Mouse (Mus musculus) midbrain, embryonic 16.5 days (tissue): ENCODE results near the gene Tnfrsf22. TPM values are rescaled to one million over a fixed set of nuclear protein-coding genes. Genes with fewer than 3 reads are reported as not detected.

Source experiments
- ATAC-seq: fragments of 200-750 bp; cut with Nextera tagmentation; 2 replicates; pipeline ENCODE4 v1.8.0; 2017; ENCODE audit warnings: moderate TSS enrichment
- H3K27ac ChIP-seq: fragments of 300-500 bp; sonication (generic); 2 replicates; pipeline ENCODE4 v1.5.1; 2014; ENCODE audit warnings: mild to moderate bottlenecking, low read length, mixed read lengths
- H3K27me3 ChIP-seq: fragments of 300-500 bp; sonication (generic); 2 replicates; pipeline ENCODE4 v1.6.1; 2014; ENCODE audit warnings: low read depth, low read length, mixed read lengths; ENCODE audit not compliant: control insufficient read depth, insufficient read depth
- H3K36me3 ChIP-seq: fragments of 300-500 bp; sonication (generic); 2 replicates; pipeline ENCODE4 v1.6.1; 2014; ENCODE audit warnings: mild to moderate bottlenecking, low read length, moderate library complexity, mixed read lengths; ENCODE audit not compliant: control insufficient read depth, insufficient read depth
- H3K4me1 ChIP-seq: fragments of 300-500 bp; sonication (generic); 2 replicates; pipeline ENCODE4 v1.6.1; 2014; ENCODE audit warnings: mild to moderate bottlenecking, low read length, mixed read lengths; ENCODE audit not compliant: control insufficient read depth, insufficient read depth
- H3K4me2 ChIP-seq: fragments of 300-500 bp; sonication (generic); 2 replicates; pipeline ENCODE4 v1.6.1; 2014; ENCODE audit warnings: mild to moderate bottlenecking, low read length, mixed read lengths
- H3K4me3 ChIP-seq: fragments of 300-500 bp; sonication (generic); 2 replicates; pipeline ENCODE4 v1.5.1; 2014; ENCODE audit warnings: low read depth, mild to moderate bottlenecking, low read length, moderate library complexity, mixed read lengths
- H3K9ac ChIP-seq: fragments of 300-500 bp; sonication (generic); 2 replicates; pipeline ENCODE4 v1.6.1; 2014; ENCODE audit warnings: low read depth, low read length, mixed read lengths
- H3K9me3 ChIP-seq: fragments of 300-500 bp; sonication (generic); replicated peaks from 2 replicates; pipeline ENCODE4 v1.6.1; 2014; ENCODE audit warnings: mild to moderate bottlenecking, low read length, mixed read lengths; ENCODE audit not compliant: control insufficient read depth, poor library complexity, severe bottlenecking
- WGBS: fragments of 180-500 bp; shearing (Covaris S2); extraction: QIAGEN DNeasy Blood & Tissue Kit; methylation state at CpG from one replicate; pipeline ENCODE4 v1.1.7; 2014; 5-methylcytosine and 5-hydroxymethylcytosine counted together
- polyA plus RNA-seq: library from polyadenylated mRNA; unstranded; fragments of >200 nt; fragmentation: Nextera tagmentation; extraction: Ambion mirVana; gene quantifications from 2 replicates; pipeline ENCODE4 v1.2.1, GENCODE M21; 2015

Tnfrsf22 gene
- polyA plus RNA-seq, 1 experiment from 2014 or later: 3.8 TPM

DNA sequence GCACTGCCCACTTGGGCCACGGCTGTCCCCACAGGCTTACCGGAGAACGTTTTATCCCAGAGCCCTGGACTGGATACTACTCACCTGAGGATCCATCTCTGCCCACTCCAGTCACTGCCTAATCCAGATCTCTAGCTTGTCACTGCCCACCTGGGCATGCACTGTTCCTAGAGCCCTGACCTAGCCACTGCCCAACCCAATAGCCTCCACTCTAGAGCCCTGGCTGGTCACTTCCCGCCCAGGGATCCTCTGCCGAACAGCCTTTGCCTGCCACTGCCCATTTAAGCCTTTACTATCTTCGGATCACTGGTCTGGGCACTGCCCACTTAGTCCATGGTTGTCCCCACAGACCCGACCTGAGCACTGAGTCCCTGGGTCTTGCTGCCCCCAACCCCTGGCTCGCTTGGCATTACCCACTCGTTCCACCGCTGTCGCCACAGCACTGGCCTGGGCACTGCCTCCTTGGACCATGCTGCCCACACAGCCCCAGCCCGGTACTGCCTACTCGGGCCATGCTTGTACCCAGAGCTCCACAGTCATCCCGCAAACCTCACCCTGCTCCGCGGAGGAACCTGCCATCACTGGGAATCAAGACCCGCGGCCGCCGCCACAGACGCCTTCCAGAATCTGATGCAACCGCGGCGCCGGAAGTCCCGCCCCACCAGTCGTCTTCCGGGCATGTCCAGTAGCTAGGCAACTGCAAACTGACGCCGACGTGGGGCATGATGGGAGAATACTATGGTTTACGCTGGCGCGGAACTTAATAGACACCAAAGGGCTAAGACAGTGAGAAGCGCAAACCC, 49.8 kb downstream of the Tnfrsf22 start, which contains the start of gene Cars:
Gene Cars (minus strand): TSS at position 663 of the 803 bp plus-strand sequence.
- Histone ChIP-seq H3K9ac (peak within 1 kb of the TSS; percentile 84), H3K4me2 (peak within 1 kb of the TSS; percentile 99), H3K36me3 (0 out of 2 replicates have a peak, but pooled peaks cover 2% of the 10 kb centered on the region), H3K27ac (peak within 1 kb of the TSS; percentile 80), H3K9me3 (no peaks in the 10 kb centered on the region), H3K4me1 (peaks cover 14% of the 10 kb centered on the region), H3K27me3 (no peaks in the 10 kb centered on the region), H3K4me3 (peak within 1 kb of the TSS; percentile 75)
- 2% methylated on average over 35 of the region's 35 CpGs for WGBS
- peak; percentile 99 for ATAC-seq

DNA sequence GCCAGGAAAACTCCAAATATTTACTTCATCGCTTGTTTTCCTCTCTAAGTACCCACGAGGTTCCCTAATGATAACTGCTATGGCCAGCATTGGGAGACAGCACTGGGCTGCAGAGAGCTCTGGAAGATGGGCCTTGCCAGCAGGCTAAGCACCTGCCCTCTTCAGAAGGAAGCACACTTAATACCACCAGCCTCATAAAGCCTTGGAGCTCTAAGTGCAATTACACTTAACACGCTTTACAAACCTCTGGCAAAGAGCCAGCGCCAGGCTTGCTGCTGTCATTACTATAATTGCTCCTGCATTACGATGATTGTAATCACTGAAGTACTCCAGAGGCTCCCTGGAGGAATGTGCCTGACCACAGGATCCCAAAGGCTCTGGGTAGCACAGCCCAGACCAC, 54.6 kb downstream of the Tnfrsf22 start:
- H3K4me2 ChIP-seq: no peak overlapping the region
- WGBS: 78% methylated on average over 5 of the region's 5 CpGs
- no peak overlapping the region for H3K9ac ChIP-seq
- no peak overlapping the region for H3K27ac ChIP-seq
- no peak for ATAC-seq
- H3K27me3 ChIP-seq: no peaks in the 10 kb centered on the region
- peaks cover 12% of the 10 kb centered on the region for H3K4me1 ChIP-seq
- H3K9me3 ChIP-seq: no peaks in the 10 kb centered on the region
- peaks cover 12% of the 10 kb centered on the region; the same call in 1 of the 2 replicates for H3K36me3 ChIP-seq
- H3K4me3 ChIP-seq: no peak overlapping the region

DNA sequence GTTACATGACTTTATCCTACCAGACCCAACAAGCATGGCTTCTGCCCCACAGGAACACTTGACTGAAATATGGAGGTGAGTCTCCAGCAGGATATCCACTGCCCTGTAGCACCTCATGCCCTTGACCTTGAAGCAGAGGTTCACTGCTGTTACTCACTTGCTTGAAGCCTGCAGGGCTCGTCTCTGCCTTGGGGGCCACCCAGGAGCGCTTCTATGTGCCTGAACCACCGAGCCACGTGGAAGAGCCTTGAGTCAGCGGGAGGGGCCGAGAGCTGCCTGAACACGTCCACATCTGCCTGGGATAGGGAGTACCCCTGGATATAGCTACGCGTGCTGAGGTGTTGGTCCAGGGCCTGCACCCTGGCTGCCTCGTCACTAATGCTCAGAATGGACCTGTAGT, 57.2 kb downstream of the Tnfrsf22 start:
- H3K4me1 ChIP-seq: peaks cover 2% of the 10 kb centered on the region
- no peaks in the 10 kb centered on the region for H3K27me3 ChIP-seq
- no peak overlapping the region for H3K4me3 ChIP-seq
- H3K9ac ChIP-seq: no peak overlapping the region
- ATAC-seq: no peak
- H3K4me2 ChIP-seq: no peak overlapping the region
- no peak overlapping the region for H3K27ac ChIP-seq
- WGBS: 93% methylated on average over 10 of the region's 10 CpGs
- H3K9me3 ChIP-seq: no peaks in the 10 kb centered on the region
- peaks cover 22% of the 10 kb centered on the region for H3K36me3 ChIP-seq

DNA sequence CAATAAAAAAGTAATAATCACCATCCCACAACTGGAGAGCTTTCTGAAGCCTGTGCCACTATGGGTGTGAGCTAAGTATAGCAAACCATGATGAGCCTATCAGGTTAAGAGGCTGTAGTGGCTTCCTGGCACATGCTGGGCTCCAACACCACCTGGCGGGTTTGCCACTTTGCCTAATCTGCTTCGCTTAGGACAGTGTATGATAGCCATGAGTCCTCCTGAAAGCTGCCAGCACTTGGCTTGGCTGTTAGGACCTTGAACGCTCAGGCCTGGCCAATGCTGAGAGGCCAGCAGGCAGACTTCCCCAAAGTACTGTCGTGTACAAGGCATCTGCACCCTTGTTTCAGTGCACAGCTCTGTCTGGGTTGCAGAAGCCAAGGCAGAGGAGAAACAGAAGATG, 61.5 kb downstream of the Tnfrsf22 start:
- Histone ChIP-seq H3K9me3 (no peaks in the 10 kb centered on the region), H3K4me2 (no peak overlapping the region), H3K9ac (no peak overlapping the region), H3K36me3 (peaks cover 37% of the 10 kb centered on the region), H3K4me3 (no peak overlapping the region), H3K4me1 (no peaks in the 10 kb centered on the region), H3K27ac (no peak overlapping the region), H3K27me3 (no peaks in the 10 kb centered on the region)
- no peak for ATAC-seq
- 86% methylated on average over 4 of the region's 4 CpGs for WGBS

DNA sequence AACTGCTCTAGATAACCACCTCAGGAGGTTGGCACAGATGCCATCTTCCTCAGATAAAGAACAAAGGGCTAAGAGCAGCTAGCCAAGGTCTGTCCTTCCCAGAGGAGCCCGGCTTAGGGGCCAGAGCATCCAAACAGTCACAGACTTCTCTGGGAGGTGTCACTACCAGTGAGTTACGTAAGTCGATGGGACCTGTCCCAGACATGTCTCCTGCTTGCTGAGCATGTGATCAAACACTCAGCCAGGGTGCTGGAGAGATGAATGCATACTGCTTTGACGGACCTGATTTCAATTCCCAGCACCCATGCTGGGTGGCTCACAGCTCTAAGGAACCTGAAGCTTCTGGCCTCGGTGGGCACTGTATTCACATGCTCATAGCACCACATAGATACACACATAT, 61.9 kb downstream of the Tnfrsf22 start:
- no peak for ATAC-seq
- no peak overlapping the region for H3K27ac ChIP-seq
- H3K4me1 ChIP-seq: no peaks in the 10 kb centered on the region
- no peaks in the 10 kb centered on the region for H3K9me3 ChIP-seq
- no peaks in the 10 kb centered on the region for H3K27me3 ChIP-seq
- 93% methylated on average over 5 of the region's 5 CpGs for WGBS
- H3K4me3 ChIP-seq: no peak overlapping the region
- no peak overlapping the region for H3K4me2 ChIP-seq
- H3K36me3 ChIP-seq: peaks cover 41% of the 10 kb centered on the region
- H3K9ac ChIP-seq: no peak overlapping the region

Other genes with a start within 250 kb of the Tnfrsf22 start
- gene Cdkn1c, start 188.6 kb downstream of the Tnfrsf22 start, polyA plus RNA-seq: 171 and 184 TPM in 2 replicates
- gene Slc22a18, start 175.9 kb downstream of the Tnfrsf22 start, polyA plus RNA-seq: 0.55 and 1.1 TPM in 2 replicates
- gene Phlda2, start 146.5 kb downstream of the Tnfrsf22 start, polyA plus RNA-seq: 0.93 TPM in 1 of 2 replicates, not detected in the other
- 327 and 338 TPM in 2 replicates for gene Nap1l4, start 100.6 kb downstream of the Tnfrsf22 start, polyA plus RNA-seq
- 70.5 and 78.6 TPM in 2 replicates for gene Cars, start 49.6 kb downstream of the Tnfrsf22 start, polyA plus RNA-seq
- gene Tnfrsf26, start 20.9 kb downstream of the Tnfrsf22 start, polyA plus RNA-seq: 0.16 and 0.24 TPM in 2 replicates
- 0.72 and 0.90 TPM in 2 replicates for gene Tnfrsf23, start 36.2 kb upstream of the Tnfrsf22 start, polyA plus RNA-seq
- gene Osbpl5, start 107.3 kb upstream of the Tnfrsf22 start, polyA plus RNA-seq: 43.8 and 44.1 TPM in 2 replicates
- gene Mrgprg, start 117.3 kb upstream of the Tnfrsf22 start, polyA plus RNA-seq: not detected in 2 replicates
- 11.4 and 14.1 TPM in 2 replicates for gene Mrgpre, start 134.8 kb upstream of the Tnfrsf22 start, polyA plus RNA-seq
- gene Nadsyn1, start 173.2 kb upstream of the Tnfrsf22 start, polyA plus RNA-seq: 6.5 and 7.5 TPM in 2 replicates
- 71.7 and 83.4 TPM in 2 replicates for gene Dhcr7, start 173.5 kb upstream of the Tnfrsf22 start, polyA plus RNA-seq
- not detected in 2 replicates for gene Gm498, start 217.2 kb upstream of the Tnfrsf22 start, polyA plus RNA-seq